Mouse (Mus musculus) brain, embryonic 18.5 days (tissue): ENCODE results near the gene Evx1.

Experiments
- DNase-seq: peaks from one replicate; pipeline ENCODE4 v3.0.0-alpha.2; 2012; ENCODE audit warnings: low read depth, low spot score

Gene Evx1

DNA sequence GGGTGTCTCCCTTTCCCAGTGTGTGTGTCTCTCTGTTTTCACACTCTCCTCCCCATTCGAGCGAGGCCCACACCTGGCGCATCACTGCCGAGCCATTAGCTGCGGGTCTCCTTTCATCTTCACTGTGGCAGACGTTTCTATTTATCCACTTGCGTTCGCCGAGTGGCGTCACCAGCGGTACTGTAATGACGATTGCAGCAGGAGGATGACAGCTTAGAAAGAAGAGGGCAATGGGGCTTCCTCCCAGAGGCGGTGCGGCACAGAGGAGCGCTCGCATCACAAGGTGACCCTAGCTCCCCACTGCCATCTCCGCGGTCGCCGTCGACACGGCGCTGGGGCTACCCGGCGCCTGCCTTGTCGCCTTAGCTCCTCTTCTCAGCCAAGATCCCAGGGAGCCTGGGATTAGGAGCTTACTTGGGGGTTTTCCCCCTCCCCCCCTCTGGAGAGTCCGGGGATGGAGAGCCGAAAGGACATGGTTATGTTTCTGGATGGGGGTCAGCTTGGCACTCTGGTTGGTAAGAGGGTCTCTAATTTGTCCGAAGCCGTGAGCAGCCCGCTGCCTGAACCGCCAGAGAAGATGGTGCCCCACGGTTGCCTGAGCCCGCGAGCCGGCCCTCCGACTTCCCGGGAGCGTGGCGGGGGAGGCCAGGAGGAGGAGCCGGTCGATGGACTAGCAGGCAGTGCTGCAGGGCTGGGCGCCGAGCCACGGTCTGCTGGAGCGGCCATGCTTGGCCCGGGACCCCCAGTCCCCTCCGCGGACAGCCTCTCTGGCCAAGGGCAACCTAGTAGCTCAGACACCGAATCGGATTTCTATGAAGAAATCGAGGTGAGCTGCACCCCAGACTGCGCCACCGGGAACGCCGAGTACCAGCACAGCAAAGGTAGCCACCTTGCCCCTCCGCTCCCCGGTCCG lies at the start of gene Evx1:
Gene Evx1 (plus strand): TSS at position 108 of the 913 bp plus-strand sequence.
- DNase-seq, result no peak

DNA sequence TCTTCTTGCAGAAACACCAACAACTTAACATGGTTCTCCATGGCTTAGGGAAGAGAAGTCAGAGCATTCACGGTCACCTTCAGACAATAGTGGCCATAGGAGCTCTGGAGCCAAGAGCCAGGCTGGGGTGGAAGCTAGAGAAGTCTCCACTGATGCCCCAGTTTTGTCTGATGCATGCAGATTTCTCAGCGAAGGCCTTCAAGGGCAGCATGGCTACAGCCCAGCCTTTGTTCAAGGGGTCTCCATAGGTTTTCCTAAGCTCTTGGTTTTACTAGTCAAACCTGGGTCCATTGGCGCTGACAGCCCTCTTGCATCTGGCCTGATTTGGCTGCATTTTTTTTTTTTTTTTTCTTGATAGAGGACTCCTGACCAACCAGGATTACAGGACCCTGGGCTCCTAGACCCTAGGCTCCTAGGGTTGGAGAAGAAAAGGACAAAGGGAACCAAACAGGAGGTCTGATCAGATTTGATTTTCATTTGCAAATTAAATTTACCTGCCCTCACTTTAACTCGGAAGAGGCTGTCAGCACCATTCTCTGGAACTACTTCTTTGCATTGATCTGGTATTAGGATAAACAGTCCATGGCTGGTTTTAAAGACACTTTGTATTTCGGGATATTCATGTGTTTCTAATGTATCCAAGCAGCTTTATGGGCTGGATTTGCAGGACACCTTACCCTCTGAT lies 49.0 kb upstream of the Evx1 start:
- DNase-seq, result no peak

- no peak for DNase-seq
These were observed 47.9 kb upstream of the Evx1 start for GRCm38 (mm10) chr6:52265306-52265912.

DNA sequence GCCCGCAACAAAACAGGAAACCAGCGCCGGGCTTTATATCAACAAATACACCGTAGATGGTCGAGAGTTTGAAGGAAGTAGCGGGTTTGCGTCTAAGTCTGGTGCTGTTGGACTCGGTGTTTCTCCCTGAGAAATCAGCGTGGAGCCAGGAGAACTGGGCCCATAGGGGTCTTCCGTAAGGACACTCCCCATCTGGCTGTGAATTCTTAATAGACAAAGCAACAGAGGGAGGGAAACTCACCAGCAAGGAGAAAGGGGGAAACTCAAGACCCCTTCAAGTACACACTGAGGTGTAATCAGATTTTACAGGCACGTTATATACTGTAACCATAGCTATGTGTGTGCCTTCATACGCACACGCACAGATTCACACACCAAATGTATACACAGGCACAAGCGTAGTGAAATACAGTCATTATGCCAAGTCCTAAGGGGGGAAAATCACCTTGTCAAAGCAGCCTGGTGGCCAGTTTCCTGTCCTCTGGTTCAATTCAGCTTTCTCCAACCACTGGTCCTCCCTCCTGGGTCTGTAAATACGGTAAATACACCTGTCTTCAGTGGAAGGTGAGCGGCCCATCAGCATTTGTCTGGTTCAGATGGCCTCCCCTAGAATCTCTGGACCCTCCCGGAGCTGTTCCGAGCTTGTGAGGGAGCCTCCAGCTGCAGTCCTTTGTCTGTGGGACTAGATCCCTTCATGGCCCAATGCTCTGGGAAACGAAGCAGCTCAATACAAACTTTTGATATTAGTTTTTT lies 47.2 kb upstream of the Evx1 start:
- no peak for DNase-seq

GRCm38 (mm10) chr6:52266666-52266985 lies 46.7 kb upstream of the Evx1 start:
- no peak for DNase-seq

DNA sequence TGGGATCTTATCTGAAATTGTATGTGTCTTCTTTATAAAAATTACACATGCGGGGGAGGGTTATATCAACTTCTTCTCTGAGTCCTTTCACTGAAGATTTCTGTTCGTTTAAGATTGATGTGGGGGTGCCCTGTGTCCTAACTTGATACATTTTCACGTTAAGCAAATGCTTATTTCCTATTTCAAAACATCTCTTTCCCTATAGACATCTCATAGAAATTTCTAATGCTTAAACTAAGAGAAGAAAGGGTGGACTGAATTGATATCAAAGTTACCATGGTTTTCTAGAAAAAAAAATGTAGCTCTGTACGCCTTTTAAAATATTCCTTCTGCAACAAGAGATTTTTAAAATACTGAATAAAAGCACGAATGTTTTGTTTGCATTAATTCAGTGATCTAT lies 46.1 kb upstream of the Evx1 start:
- no peak for DNase-seq

- no peak for DNase-seq
These were observed 45.6 kb upstream of the Evx1 start for GRCm38 (mm10) chr6:52267691-52268090.

- DNase-seq, result no peak
These were observed 45.0 kb upstream of the Evx1 start for GRCm38 (mm10) chr6:52268341-52268740.

- no peak for DNase-seq
These were observed 44.5 kb upstream of the Evx1 start for GRCm38 (mm10) chr6:52268756-52269155.

DNA sequence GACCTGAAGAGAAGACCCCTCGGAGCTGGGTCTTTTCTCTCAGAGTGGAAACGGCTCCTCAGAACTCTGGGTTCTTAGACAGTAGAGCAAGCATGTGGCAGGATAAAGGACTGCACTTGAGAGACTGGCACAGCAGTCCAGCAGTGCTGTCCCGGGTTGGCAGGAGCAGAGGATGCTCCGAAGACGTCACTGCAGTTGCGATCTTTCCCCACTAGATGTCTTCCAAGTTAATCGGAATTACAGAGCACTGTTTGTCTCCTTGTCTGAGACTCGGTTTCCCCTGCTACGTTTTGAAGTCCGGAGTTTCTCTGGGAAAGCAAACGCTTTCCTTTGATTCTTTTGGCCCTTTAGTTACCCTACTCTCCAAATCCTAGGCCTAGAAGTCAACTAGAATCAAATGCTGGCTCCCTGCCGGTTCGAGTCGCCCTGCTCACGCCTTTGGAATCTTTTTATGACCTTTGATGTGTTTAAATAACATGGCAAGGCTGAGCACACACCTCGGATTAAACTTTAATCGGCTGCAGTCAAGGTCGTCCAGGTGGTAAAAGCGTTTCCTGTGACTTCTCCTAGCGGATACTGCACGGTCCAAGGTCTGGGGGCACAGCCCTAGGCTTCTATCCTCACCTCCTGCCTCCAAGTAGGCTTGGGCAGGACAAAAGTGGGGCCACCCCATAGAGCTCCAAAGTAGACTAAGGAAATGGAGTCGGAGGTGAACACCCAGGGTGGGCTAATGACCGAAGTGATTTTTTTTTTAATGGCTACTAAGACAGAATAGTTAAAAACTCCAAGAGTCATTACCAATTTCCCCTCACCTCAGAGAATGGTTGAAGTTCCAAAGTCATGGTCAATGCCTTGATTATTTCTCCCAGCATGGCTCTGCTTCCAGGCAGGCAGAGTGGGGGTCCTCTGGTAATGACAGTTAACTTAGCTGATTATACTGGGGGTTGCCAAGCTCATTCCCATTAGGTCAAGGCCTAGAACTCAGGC lies 42.5 kb upstream of the Evx1 start:
- no peak for DNase-seq

- no peak for DNase-seq
These were observed 40.3 kb upstream of the Evx1 start for GRCm38 (mm10) chr6:52272766-52273655.

GRCm38 (mm10) chr6:52273656-52274280 lies 39.5 kb upstream of the Evx1 start:
- no peak for DNase-seq

DNA sequence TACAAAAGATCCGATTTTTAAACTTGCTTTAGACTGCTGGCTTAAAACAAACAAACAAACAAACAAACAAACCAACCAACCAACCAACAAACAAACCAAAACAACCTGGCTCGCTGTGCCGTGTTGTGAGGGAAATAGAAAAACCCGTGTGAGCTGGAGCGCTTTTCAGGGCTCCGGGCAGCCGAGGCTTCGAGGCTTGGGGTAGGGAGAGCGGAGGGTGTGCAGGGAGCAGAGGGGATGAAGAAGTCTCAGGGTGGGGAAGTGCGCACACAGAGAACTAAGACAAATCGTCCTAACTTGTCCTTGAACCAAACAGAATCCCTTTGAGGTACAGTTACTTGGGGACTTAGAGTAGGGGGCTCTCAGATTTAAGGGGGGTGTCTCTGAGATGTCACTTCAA lies 38.7 kb upstream of the Evx1 start:
- DNase-seq, result no peak

GRCm38 (mm10) chr6:52275563-52276280 lies 37.6 kb upstream of the Evx1 start:
- no peak for DNase-seq

DNA sequence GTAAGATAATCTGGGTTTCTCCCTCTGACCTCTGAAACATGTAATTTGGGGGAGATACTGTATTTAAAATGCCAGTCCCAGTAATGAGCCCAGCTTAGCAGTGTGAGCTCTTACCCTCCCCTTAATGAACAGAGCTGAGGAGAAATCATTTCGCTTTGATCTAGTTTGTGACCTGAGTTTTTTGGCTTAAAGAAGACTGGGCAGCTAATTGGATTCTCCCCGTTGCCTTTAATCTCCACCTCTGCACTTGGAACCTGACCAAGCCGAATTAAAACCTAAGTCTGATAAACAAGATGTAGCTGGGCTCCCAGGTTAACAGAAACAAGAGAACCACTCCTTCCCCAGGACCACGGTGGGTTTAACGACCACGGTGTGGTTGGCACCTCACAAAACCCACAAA lies 36.9 kb upstream of the Evx1 start:
- no peak for DNase-seq

GRCm38 (mm10) chr6:52276920-52277319 lies 36.4 kb upstream of the Evx1 start:
- no peak for DNase-seq

- no peak for DNase-seq
These were observed 32.2 kb upstream of the Evx1 start for GRCm38 (mm10) chr6:52281084-52281483.

DNA sequence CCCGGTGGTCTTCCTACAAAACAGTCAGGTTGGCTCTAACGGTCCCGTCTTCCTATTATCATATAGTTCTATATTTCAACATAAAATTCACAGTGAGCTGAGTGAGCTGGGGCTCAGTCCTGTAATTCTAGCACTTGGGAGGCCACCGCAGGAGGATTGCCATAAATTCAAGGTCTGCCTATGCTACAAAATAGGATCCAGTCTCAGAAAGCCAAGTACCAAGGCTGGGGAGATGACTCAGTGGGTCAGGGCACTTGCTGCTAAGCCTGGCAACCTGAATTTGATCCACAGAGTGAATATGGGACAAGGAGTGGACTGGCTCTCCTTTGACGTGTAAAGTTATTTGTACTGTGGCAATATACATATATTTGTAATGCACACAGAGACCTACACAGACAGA lies 29.4 kb upstream of the Evx1 start:
- no peak for DNase-seq

GRCm38 (mm10) chr6:52290186-52290585 lies 23.1 kb upstream of the Evx1 start:
- DNase-seq, result no peak
